Mouse (Mus musculus) heart, embryonic 13.5 days (tissue): ENCODE data around the gene Nkx6-1. TPM values are rescaled to one million over a fixed set of nuclear protein-coding genes. Genes with fewer than 3 reads are reported as not detected.

Source experiments
- ATAC-seq: fragments of 200-750 bp; cut with Nextera tagmentation; 2 replicates; pipeline ENCODE4 v1.8.0; 2017; ENCODE audit warnings: moderate TSS enrichment; ENCODE audit not compliant: insufficient number of reproducible peaks, low FRiP score, low TSS enrichment; ENCODE audit errors: extremely low read depth
- H3K27ac ChIP-seq: fragments of 300-500 bp; sonication (generic); replicated peaks from 2 replicates; pipeline ENCODE4 v1.5.1; 2015; ENCODE audit warnings: moderate library complexity, mild to moderate bottlenecking, inconsistent platforms
- H3K27me3 ChIP-seq: fragments of 300-500 bp; sonication (generic); replicated peaks from 2 replicates; pipeline ENCODE4 v1.6.1; 2015; ENCODE audit warnings: mild to moderate bottlenecking, inconsistent platforms
- H3K36me3 ChIP-seq: fragments of 300-500 bp; sonication (generic); 2 replicates; pipeline ENCODE4 v1.6.1; 2015; ENCODE audit warnings: mild to moderate bottlenecking, inconsistent platforms
- H3K4me1 ChIP-seq: fragments of 300-500 bp; sonication (generic); 2 replicates; pipeline ENCODE4 v1.6.1; 2015; ENCODE audit warnings: inconsistent platforms
- H3K4me2 ChIP-seq: fragments of 300-500 bp; sonication (generic); 2 replicates; pipeline ENCODE4 v1.6.1; 2015; ENCODE audit warnings: inconsistent platforms, mild to moderate bottlenecking, moderate library complexity
- H3K4me3 ChIP-seq: fragments of 300-500 bp; sonication (generic); 2 replicates; pipeline ENCODE4 v1.5.1; 2015; ENCODE audit warnings: moderate library complexity, mild to moderate bottlenecking, inconsistent platforms
- H3K9ac ChIP-seq: fragments of 300-500 bp; sonication (generic); 2 replicates; pipeline ENCODE4 v1.6.1; 2015; ENCODE audit warnings: inconsistent platforms, mild to moderate bottlenecking, moderate library complexity
- H3K9me3 ChIP-seq: fragments of 300-500 bp; sonication (generic); 2 replicates; pipeline ENCODE4 v1.6.1; 2016; ENCODE audit warnings: inconsistent platforms
- WGBS: fragments of 180-500 bp; shearing (Covaris S2); methylation state at CpG from one replicate; pipeline ENCODE4 v1.1.7; 2015; ENCODE audit warnings: mixed read lengths; 5-methylcytosine and 5-hydroxymethylcytosine counted together
- polyA plus RNA-seq: library from polyadenylated mRNA; unstranded; fragments of >200 nt; fragmentation: Nextera tagmentation; extraction: Ambion mirVana; gene quantifications from 2 replicates; pipeline ENCODE4 v1.2.1, GENCODE M21; 2015

Nkx6-1 gene
- polyA plus RNA-seq, 1 experiment from 2014 or later, result 0.08 TPM

GRCm38 (mm10) chr5:101667263-101667990 lies 2.6 kb upstream of the Nkx6-1 start:
- WGBS, result 3% methylated on average over 19 of the region's 19 CpGs
- H3K9ac ChIP-seq, result no peak overlapping the region
- no peak overlapping the region for H3K4me2 ChIP-seq
- H3K27ac ChIP-seq, result no peak overlapping the region
- no peaks in the 10 kb centered on the region for H3K9me3 ChIP-seq
- no peak for ATAC-seq
- peaks cover 84% of the 10 kb centered on the region for H3K27me3 ChIP-seq
- no peaks in the 10 kb centered on the region for H3K36me3 ChIP-seq
- H3K4me1 ChIP-seq, result peaks cover 30% of the 10 kb centered on the region
- H3K4me3 ChIP-seq, result no peak overlapping the region

GRCm38 (mm10) chr5:101666713-101667112 lies 1.9 kb upstream of the Nkx6-1 start:
- no peaks in the 10 kb centered on the region for H3K36me3 ChIP-seq
- H3K4me3 ChIP-seq, result no peak overlapping the region
- H3K27me3 ChIP-seq, result peaks cover 91% of the 10 kb centered on the region
- no peak overlapping the region for H3K27ac ChIP-seq
- H3K9me3 ChIP-seq, result no peaks in the 10 kb centered on the region
- H3K4me1 ChIP-seq, result peaks cover 30% of the 10 kb centered on the region
- H3K9ac ChIP-seq, result no peak overlapping the region
- no peak overlapping the region for H3K4me2 ChIP-seq
- WGBS, result under 1% methylated on average over 18 of the region's 18 CpGs
- ATAC-seq, result no peak

- ATAC-seq, result no peak
- H3K36me3 ChIP-seq, result no peaks in the 10 kb centered on the region
- WGBS, result 2% methylated on average over 9 of the region's 9 CpGs
- H3K27me3 ChIP-seq, result peaks cover 98% of the 10 kb centered on the region
- H3K27ac ChIP-seq, result no peak overlapping the region
- H3K9me3 ChIP-seq, result no peaks in the 10 kb centered on the region
- peaks cover 30% of the 10 kb centered on the region for H3K4me1 ChIP-seq
- no peak overlapping the region for H3K9ac ChIP-seq
- no peak overlapping the region for H3K4me2 ChIP-seq
- peak overlapping the region; percentile 57 for H3K4me3 ChIP-seq
These were observed 1.3 kb upstream of the Nkx6-1 start for GRCm38 (mm10) chr5:101666091-101666490.

- H3K27me3 ChIP-seq, result peaks cover 100% of the 10 kb centered on the region
- peak overlapping the region; percentile 72 for H3K9ac ChIP-seq
- H3K4me1 ChIP-seq, result peaks cover 32% of the 10 kb centered on the region
- no peak for ATAC-seq
- no peaks in the 10 kb centered on the region for H3K36me3 ChIP-seq
- H3K4me3 ChIP-seq, result peak overlapping the region; percentile 57
- WGBS, result under 1% methylated on average over 64 of the region's 64 CpGs
- peak overlapping the region; percentile 81 for H3K4me2 ChIP-seq
- H3K9me3 ChIP-seq, result no peaks in the 10 kb centered on the region
- no peak overlapping the region for H3K27ac ChIP-seq
These were observed 324 bp downstream of the Nkx6-1 start for GRCm38 (mm10) chr5:101664423-101664921.

DNA sequence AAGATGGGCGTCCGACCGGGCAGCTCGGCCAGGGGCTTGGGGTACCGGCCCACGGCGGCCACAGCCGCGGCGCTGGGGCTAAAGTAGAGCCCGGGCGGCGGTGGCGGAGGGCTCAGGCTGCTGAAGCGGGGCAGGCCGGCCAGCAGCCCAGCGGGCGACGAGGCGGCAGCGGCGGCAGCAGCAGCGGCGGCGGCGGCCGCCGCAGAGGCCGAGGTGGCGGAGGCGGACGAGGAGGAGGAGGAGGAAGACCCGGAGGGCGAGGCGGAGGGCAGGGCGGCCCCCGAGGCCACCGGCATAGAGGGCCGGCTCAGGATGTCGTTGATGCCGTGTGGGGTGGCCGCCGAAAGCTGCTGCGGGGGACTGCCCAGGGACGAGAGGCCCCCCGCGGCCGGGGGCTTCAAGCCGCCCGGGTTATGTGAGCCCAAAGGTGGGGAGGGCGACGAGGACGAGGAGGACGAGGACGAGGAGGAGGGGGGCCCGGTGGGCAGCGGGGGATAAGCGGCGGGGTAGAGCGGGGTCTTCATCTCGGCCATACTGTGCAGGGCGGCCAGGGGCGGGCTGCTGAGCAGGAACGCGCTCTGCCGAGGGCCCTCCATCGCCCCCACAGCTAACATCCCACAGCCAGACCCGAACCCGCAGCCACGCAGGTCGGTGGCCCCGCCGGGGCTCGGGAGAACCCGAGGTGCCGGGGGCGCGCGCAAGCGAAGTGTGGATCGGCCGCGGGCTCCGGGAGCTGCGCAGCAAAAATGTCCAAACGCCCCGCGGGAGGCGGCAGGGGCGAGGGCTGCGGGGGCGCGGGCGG lies 974 bp downstream of the Nkx6-1 start:
- peak overlapping the region; percentile 57 for H3K4me3 ChIP-seq
- H3K4me2 ChIP-seq, result peak overlapping the region; percentile 81
- H3K4me1 ChIP-seq, result peaks cover 36% of the 10 kb centered on the region
- H3K27me3 ChIP-seq, result peaks cover 100% of the 10 kb centered on the region
- under 1% methylated on average over 82 of the region's 94 CpGs for WGBS
- peak overlapping the region; percentile 72 for H3K9ac ChIP-seq
- no peaks in the 10 kb centered on the region for H3K9me3 ChIP-seq
- no peak for ATAC-seq
- H3K36me3 ChIP-seq, result no peaks in the 10 kb centered on the region
- no peak overlapping the region for H3K27ac ChIP-seq

GRCm38 (mm10) chr5:101663176-101663575 lies 1.6 kb downstream of the Nkx6-1 start:
- no peak overlapping the region for H3K27ac ChIP-seq
- whole genome bisulfite sequencing, result 1% methylated on average over 23 of the region's 23 CpGs
- ATAC-seq, result no peak

GRCm38 (mm10) chr5:101662485-101662884 lies 2.3 kb downstream of the Nkx6-1 start:
- 3% methylated on average over 8 of the region's 8 CpGs for WGBS
- Histone ChIP-seq H3K9me3 (no peaks in the 10 kb centered on the region), H3K4me2 (no peak overlapping the region), H3K9ac (no peak overlapping the region), H3K4me3 (peak overlapping the region; percentile 57; the same call in 1 of the 2 replicates), H3K4me1 (peaks cover 36% of the 10 kb centered on the region), H3K27ac (no peak overlapping the region), H3K27me3 (peaks cover 97% of the 10 kb centered on the region), H3K36me3 (no peaks in the 10 kb centered on the region)
- ATAC-seq, result no peak

More at GRCm38 (mm10) chr5:101663176-101663575, 1.6 kb downstream of the Nkx6-1 start:
- no peaks in the 10 kb centered on the region for H3K9me3 ChIP-seq
- H3K36me3 ChIP-seq, result no peaks in the 10 kb centered on the region
- H3K4me1 ChIP-seq, result peaks cover 36% of the 10 kb centered on the region
- peak overlapping the region; percentile 57 for H3K4me3 ChIP-seq
- peaks cover 99% of the 10 kb centered on the region for H3K27me3 ChIP-seq
- H3K4me2 ChIP-seq, result peak overlapping the region; percentile 81
- peak overlapping the region; percentile 72 for H3K9ac ChIP-seq

GRCm38 (mm10) chr5:101661561-101662211 lies 3.1 kb downstream of the Nkx6-1 start:
- Histone ChIP-seq H3K4me3 (0 out of 2 replicates have a peak overlapping the region, but pooled peaks have one; percentile 2), H3K4me1 (peaks cover 36% of the 10 kb centered on the region), H3K36me3 (no peaks in the 10 kb centered on the region), H3K9ac (no peak overlapping the region), H3K27ac (no peak overlapping the region), H3K9me3 (no peaks in the 10 kb centered on the region), H3K27me3 (peaks cover 97% of the 10 kb centered on the region), H3K4me2 (no peak overlapping the region)
- WGBS, result 3% methylated on average over 25 of the region's 25 CpGs
- ATAC-seq, result no peak

- no peak for ATAC-seq
- H3K4me1 ChIP-seq, result peaks cover 34% of the 10 kb centered on the region
- H3K4me2 ChIP-seq, result no peak overlapping the region
- H3K27me3 ChIP-seq, result peaks cover 97% of the 10 kb centered on the region
- H3K27ac ChIP-seq, result no peak overlapping the region
- no peaks in the 10 kb centered on the region for H3K9me3 ChIP-seq
- no peak overlapping the region for H3K4me3 ChIP-seq
- H3K36me3 ChIP-seq, result no peaks in the 10 kb centered on the region
- 5% methylated on average over 3 of the region's 3 CpGs for WGBS
- no peak overlapping the region for H3K9ac ChIP-seq
These were observed 4.1 kb downstream of the Nkx6-1 start for GRCm38 (mm10) chr5:101660666-101661065.

- WGBS, result under 1% methylated on average over 39 of the region's 39 CpGs
- H3K36me3 ChIP-seq, result no peaks in the 10 kb centered on the region
- peaks cover 97% of the 10 kb centered on the region for H3K27me3 ChIP-seq
- no peak for ATAC-seq
- peak overlapping the region; percentile 24 for H3K4me2 ChIP-seq
- H3K4me3 ChIP-seq, result peak overlapping the region; percentile 29
- H3K4me1 ChIP-seq, result peaks cover 22% of the 10 kb centered on the region
- H3K27ac ChIP-seq, result no peak overlapping the region
- no peaks in the 10 kb centered on the region for H3K9me3 ChIP-seq
- no peak overlapping the region for H3K9ac ChIP-seq
These were observed 5.3 kb downstream of the Nkx6-1 start for GRCm38 (mm10) chr5:101659411-101659971.

- ATAC-seq, result no peak
- Histone ChIP-seq H3K27me3 (peaks cover 97% of the 10 kb centered on the region), H3K9ac (no peak overlapping the region), H3K27ac (no peak overlapping the region), H3K4me1 (peaks cover 16% of the 10 kb centered on the region), H3K9me3 (no peaks in the 10 kb centered on the region), H3K4me3 (peak overlapping the region; percentile 29), H3K36me3 (no peaks in the 10 kb centered on the region), H3K4me2 (peak overlapping the region; percentile 24; the same call in 1 of the 2 replicates)
- under 1% methylated on average over 23 of the region's 23 CpGs for WGBS
These were observed 5.9 kb downstream of the Nkx6-1 start for GRCm38 (mm10) chr5:101658984-101659290.
